Mouse (Mus musculus): ENCODE results near the gene Lrrk2. TPM values are rescaled to one million over a fixed set of nuclear protein-coding genes. Genes with fewer than 3 reads are reported as not detected.

Lrrk2 gene
- polyA plus RNA-seq, 1 experiment, result not detected

DNA sequence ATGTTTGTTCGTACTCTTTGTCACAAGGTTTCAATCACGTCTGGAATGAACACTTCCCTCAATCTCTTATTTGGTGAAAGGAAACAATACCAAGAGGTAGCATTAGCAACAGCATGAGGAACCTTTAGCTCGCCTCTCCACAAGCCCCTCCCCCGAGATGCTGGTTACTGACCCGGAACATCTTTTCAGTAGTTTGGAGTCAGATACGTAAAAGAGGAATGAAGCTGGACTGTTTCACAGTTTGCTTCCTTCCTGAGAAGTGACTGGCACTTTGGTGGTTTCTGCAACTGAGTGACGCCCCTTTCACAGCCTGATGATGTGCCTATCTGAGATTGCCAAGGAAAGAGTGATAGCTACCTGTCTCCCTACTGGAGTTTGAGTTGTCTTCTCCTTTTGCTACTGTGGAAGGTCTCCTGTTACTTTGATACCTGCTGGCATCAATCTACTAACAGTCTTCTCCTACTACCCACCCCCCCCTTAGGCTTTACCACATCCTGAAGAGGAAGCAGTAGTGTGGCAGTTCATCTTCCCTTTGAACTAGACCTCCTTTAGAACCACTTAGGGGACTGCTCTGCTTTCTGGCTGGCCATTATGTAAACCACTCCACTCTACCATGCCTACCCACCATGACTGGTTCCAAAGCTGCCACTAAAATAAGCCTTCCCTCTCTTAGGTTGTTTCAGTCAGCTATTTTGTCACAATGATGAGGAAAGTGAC lies 29.2 kb upstream of the Lrrk2 start:
- H3K4me3 ChIP-seq (replicated peaks), result no peak overlapping the region
- H3K9me3 ChIP-seq (ENCODE audit: control insufficient read depth, low read length), result no peaks in the 10 kb centered on the region
- TF ChIP-seq TAL1 (IDR thresholded peaks at IDR 0.05; ENCODE audit: low read length), result no peak
- no peaks in the 10 kb centered on the region for H3K36me3 ChIP-seq (ENCODE audit: control insufficient read depth)
- no peaks in the 10 kb centered on the region for H3K27me3 ChIP-seq (ENCODE audit: control insufficient read depth)
- no peaks in the 10 kb centered on the region for H3K4me1 ChIP-seq (ENCODE audit: control insufficient read depth)

DNA sequence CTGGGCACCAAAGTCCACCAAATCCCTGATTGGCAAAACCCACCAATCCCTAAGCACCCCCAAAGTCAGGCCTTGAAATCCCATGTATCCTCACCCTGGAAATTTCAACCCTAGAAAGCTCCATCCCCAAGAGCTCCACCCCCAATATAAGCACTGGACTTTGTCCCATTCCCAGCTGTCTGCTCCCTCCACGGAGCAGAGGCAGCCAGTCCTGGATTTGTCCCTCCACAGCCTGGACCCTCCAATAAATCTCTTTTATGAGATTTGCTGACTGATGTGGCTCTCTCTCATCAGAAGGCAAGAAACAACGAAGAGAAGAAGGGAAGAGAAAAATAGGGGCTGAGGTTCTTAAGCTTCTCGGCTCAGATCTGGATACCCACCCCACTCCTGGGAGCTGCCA lies 22.7 kb upstream of the Lrrk2 start:
- Histone ChIP-seq H3K9me3 (ENCODE audit: control insufficient read depth, low read length) (peaks cover 9% of the 10 kb centered on the region), H3K4me1 (ENCODE audit: control insufficient read depth) (no peaks in the 10 kb centered on the region), H3K4me3 (replicated peaks) (no peak overlapping the region), H3K36me3 (ENCODE audit: control insufficient read depth) (no peaks in the 10 kb centered on the region), H3K27me3 (ENCODE audit: control insufficient read depth) (no peaks in the 10 kb centered on the region)
- TF ChIP-seq GATA1 (IDR thresholded peaks at IDR 0.05; ENCODE audit: low read length) (no peak), TAL1 (IDR thresholded peaks at IDR 0.05; ENCODE audit: low read length) (no peak)

DNA sequence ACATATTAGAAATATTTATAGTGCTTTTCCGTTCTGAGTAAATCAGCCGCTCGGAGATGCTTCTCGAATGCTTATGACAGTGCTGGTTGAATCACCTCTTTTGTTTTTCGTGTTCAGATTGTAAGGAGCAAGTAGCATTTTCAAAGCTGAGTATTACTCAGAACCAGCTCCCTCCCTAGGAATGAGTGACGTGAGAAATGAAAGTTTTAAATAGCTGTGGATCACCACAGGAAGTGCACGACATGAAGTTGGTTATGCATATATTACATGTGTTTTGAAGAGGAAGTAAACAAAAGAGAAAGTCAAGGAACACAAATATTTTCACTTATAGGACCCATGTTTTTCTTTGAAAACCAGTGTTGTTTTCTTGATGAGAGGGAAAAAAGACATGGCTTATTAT lies 21.5 kb upstream of the Lrrk2 start:
- Histone ChIP-seq H3K4me3 (replicated peaks) (no peak overlapping the region), H3K36me3 (ENCODE audit: control insufficient read depth) (no peaks in the 10 kb centered on the region), H3K9me3 (ENCODE audit: control insufficient read depth, low read length) (peaks cover 9% of the 10 kb centered on the region), H3K4me1 (ENCODE audit: control insufficient read depth) (no peaks in the 10 kb centered on the region), H3K27me3 (ENCODE audit: control insufficient read depth) (no peaks in the 10 kb centered on the region)
- TF ChIP-seq TAL1 (IDR thresholded peaks at IDR 0.05; ENCODE audit: low read length), result no peak
- no peak for TF ChIP-seq GATA1 (IDR thresholded peaks at IDR 0.05; ENCODE audit: low read length)

DNA sequence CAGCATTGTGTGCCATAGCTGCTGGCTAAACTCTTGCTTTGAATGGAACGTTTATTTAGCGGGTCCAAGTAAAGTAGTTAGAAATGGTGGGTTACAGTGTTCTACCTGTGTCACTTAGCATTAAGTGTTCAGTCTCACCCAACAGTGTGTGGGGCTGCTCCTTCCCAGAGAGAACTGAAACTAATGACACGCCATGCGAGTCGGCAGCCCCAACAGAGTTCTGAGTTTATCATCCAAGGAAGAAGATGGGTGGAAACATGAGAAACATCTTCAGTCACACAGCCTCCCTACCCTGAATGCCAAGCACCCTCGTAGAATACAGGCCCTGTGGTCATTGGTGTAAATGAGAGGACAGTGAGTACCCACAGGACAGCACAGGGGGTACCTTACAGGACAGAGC lies 14.7 kb upstream of the Lrrk2 start:
- Histone ChIP-seq H3K9me3 (ENCODE audit: control insufficient read depth, low read length) (peaks cover 8% of the 10 kb centered on the region), H3K36me3 (ENCODE audit: control insufficient read depth) (no peaks in the 10 kb centered on the region), H3K4me1 (ENCODE audit: control insufficient read depth) (no peaks in the 10 kb centered on the region), H3K27me3 (ENCODE audit: control insufficient read depth) (no peaks in the 10 kb centered on the region), H3K4me3 (replicated peaks) (no peak overlapping the region)
- TF ChIP-seq TAL1 (IDR thresholded peaks at IDR 0.05; ENCODE audit: low read length), result no peak
- TF ChIP-seq GATA1 (IDR thresholded peaks at IDR 0.05; ENCODE audit: low read length), result no peak

GRCm38 (mm10) chr15:91660277-91661078 lies 12.5 kb upstream of the Lrrk2 start:
- Histone ChIP-seq H3K9me3 (ENCODE audit: control insufficient read depth, low read length) (peaks cover 2% of the 10 kb centered on the region; the same call in 1 of the 2 replicates), H3K27me3 (ENCODE audit: control insufficient read depth) (no peaks in the 10 kb centered on the region), H3K4me3 (replicated peaks) (no peak overlapping the region), H3K36me3 (ENCODE audit: control insufficient read depth) (no peaks in the 10 kb centered on the region), H3K4me1 (ENCODE audit: control insufficient read depth) (no peaks in the 10 kb centered on the region)
- TF ChIP-seq GATA1 (IDR thresholded peaks at IDR 0.05; ENCODE audit: low read length) (no peak), TAL1 (IDR thresholded peaks at IDR 0.05; ENCODE audit: low read length) (no peak)

DNA sequence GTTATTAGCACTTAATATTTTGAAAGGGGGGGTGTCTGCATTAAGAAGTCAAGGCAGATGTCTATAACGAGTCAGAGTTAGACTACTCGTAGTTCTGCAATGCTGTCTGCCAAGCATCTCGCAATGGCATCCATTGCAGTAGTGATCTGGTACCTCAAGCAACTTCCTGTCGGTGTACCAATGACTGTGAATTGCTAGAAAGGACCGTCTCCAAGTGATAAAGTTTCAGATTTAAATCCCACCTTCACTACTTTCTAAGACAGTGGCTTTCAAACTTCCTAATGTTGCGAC lies 12.0 kb upstream of the Lrrk2 start:
- H3K4me1 ChIP-seq (ENCODE audit: control insufficient read depth), result no peaks in the 10 kb centered on the region
- H3K36me3 ChIP-seq (ENCODE audit: control insufficient read depth), result no peaks in the 10 kb centered on the region
- H3K27me3 ChIP-seq (ENCODE audit: control insufficient read depth), result no peaks in the 10 kb centered on the region
- peaks cover 2% of the 10 kb centered on the region; the same call in 1 of the 2 replicates for H3K9me3 ChIP-seq (ENCODE audit: control insufficient read depth, low read length)
- H3K4me3 ChIP-seq (replicated peaks), result no peak overlapping the region
- TF ChIP-seq TAL1 (IDR thresholded peaks at IDR 0.05; ENCODE audit: low read length) (no peak), GATA1 (IDR thresholded peaks at IDR 0.05; ENCODE audit: low read length) (no peak)

DNA sequence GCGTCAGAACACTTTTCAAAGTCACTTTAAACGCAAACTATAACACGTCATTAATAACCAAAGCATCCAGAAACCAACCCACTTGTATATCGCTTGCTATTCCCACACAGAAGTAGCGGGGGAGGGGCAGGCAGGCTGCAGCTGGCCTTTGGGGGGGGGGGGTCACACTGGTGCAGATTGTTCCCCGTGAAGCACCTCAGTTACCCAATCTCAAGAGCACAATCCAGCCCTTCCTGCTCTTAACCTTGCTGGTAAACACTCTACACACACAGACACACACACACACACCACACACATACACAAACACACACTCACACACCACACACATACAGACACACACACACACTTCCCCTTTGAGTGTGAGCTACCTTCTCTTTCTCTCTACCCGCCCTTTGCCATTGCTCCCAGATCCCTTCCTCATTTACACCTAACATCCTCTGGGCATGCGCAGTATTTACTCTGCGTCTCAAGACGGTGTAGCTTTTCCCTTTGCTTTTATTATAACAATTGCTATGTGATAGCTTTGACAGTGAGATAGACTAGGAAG lies 8.3 kb upstream of the Lrrk2 start:
- TF ChIP-seq GATA1 (IDR thresholded peaks at IDR 0.05; ENCODE audit: low read length) (no peak), TAL1 (IDR thresholded peaks at IDR 0.05; ENCODE audit: low read length) (no peak)
- Histone ChIP-seq H3K4me1 (ENCODE audit: control insufficient read depth) (no peaks in the 10 kb centered on the region), H3K4me3 (replicated peaks) (no peak overlapping the region), H3K27me3 (ENCODE audit: control insufficient read depth) (no peaks in the 10 kb centered on the region), H3K36me3 (ENCODE audit: control insufficient read depth) (no peaks in the 10 kb centered on the region), H3K9me3 (ENCODE audit: control insufficient read depth, low read length) (no peaks in the 10 kb centered on the region)

DNA sequence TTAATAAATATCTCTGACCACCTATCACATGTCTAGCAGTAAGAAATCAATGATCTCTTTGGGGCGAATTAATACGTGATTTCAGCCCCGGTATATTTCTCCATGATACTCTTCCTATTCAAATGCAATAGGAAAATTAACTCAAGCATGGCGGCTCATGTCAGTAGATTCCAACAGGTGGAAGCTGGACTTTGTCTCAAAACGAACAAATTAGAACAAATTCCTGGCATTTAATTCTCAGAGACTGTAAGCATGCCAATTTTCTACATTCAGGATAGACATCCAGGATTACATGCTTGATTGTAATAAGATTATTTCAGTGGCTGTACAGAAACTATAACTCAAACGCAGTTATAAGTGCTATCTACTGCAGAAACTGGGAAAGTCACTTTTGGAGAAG lies 7.4 kb upstream of the Lrrk2 start:
- no peak for TF ChIP-seq GATA1 (IDR thresholded peaks at IDR 0.05; ENCODE audit: low read length)
- TF ChIP-seq TAL1 (IDR thresholded peaks at IDR 0.05; ENCODE audit: low read length), result no peak
- Histone ChIP-seq H3K4me1 (ENCODE audit: control insufficient read depth) (no peaks in the 10 kb centered on the region), H3K4me3 (replicated peaks) (no peak overlapping the region), H3K9me3 (ENCODE audit: control insufficient read depth, low read length) (no peaks in the 10 kb centered on the region), H3K27me3 (ENCODE audit: control insufficient read depth) (no peaks in the 10 kb centered on the region), H3K36me3 (ENCODE audit: control insufficient read depth) (no peaks in the 10 kb centered on the region)

GRCm38 (mm10) chr15:91671216-91671615 lies 1.8 kb upstream of the Lrrk2 start:
- no peaks in the 10 kb centered on the region for H3K9me3 ChIP-seq (ENCODE audit: control insufficient read depth, low read length)
- H3K36me3 ChIP-seq (ENCODE audit: control insufficient read depth), result no peaks in the 10 kb centered on the region
- peaks cover 12% of the 10 kb centered on the region for H3K27me3 ChIP-seq (ENCODE audit: control insufficient read depth)
- H3K4me3 ChIP-seq (replicated peaks), result no peak overlapping the region
- TF ChIP-seq TAL1 (IDR thresholded peaks at IDR 0.05; ENCODE audit: low read length) (no peak), GATA1 (IDR thresholded peaks at IDR 0.05; ENCODE audit: low read length) (no peak)
- H3K4me1 ChIP-seq (ENCODE audit: control insufficient read depth), result peaks cover 3% of the 10 kb centered on the region; the same call in 1 of the 2 replicates

Data from erythroblast, embryonic 14.5 days (primary cell).